Mouse (Mus musculus) embryo, embryonic 11.5 days (tissue): ENCODE results near the gene Iscu.
"Not testable (repeated sequence)": the region's sequence is repeated elsewhere in the genome, so short reads cannot be mapped to it uniquely, and the experiment has no call there.

Source experiments
- DNase-seq: peaks from one replicate; pipeline ENCODE4 v3.0.0-alpha.2; 2012; ENCODE audit warnings: low read depth, low spot score

The Iscu gene

DNA sequence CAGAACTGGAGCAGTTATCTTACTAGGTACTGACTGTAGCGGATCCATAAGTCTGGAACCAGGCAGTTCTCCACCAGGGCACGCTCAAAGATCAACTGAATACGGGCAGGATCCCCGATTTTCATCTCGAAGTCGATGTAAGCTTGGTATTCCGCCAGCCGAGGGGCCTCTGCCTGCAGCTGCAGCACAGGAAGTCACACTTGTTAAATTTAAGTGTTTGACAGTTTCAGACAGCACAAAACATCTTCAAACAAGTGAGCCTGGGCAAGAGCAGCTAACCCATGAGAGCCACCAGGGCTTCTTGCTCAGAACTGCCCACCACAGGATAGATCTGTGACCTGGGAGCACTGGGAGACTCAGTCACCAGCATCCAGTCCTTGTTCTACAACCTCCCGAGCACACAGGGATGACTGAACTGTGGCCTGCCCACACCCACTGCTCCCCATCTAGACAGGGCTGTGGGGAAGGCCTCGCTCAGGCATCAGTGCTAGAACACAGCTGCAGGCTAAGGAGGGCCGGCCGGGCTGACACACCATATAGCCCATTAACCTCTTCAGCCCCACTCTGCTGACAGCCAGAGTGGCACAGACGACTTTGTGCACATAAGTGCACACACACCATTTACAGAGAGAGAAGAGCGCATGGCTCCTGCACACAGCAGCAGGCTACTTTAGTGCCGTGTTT, 17.1 kb upstream of the Iscu start:
- no peak for DNase-seq

DNA sequence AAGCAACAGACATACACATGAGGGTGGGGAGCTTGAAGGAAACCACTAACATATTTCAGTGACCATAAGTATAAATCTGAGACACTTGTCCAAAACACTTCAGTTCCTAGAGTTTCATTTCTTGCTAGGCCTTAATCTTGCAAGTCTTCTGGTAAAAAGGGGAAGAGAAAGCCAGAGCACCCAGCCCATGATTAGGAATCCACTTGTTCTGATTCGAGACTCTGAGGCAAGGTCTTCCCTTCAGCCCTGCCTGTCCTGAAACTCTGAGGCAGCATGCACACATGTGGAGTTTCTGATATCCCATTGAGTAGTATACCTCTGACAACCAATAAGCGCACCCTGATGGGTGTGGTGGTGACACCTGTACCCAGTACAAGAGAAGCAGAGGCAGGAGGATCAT, 11.0 kb upstream of the Iscu start:
- no peak for DNase-seq

DNA sequence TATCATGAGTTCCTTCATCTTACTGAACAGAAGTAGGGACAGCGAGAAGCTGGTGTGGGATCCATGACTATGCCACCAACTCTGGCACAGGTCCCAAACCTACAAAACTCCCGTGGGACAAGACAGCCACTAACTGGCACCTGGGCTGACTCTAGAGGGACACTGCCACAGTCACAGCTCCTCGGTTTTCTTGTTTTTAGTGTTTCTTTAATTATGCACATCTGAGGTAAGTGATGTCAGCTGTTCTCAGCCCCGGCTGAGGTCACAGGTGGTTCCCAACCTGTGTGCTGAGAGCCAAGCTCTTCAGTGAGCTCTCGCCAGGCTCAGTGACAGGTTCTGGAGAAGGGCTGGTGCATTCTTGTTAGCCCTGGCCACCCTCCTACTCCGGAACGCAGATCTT, 8.1 kb upstream of the Iscu start:
- DNase-seq: no peak

DNA sequence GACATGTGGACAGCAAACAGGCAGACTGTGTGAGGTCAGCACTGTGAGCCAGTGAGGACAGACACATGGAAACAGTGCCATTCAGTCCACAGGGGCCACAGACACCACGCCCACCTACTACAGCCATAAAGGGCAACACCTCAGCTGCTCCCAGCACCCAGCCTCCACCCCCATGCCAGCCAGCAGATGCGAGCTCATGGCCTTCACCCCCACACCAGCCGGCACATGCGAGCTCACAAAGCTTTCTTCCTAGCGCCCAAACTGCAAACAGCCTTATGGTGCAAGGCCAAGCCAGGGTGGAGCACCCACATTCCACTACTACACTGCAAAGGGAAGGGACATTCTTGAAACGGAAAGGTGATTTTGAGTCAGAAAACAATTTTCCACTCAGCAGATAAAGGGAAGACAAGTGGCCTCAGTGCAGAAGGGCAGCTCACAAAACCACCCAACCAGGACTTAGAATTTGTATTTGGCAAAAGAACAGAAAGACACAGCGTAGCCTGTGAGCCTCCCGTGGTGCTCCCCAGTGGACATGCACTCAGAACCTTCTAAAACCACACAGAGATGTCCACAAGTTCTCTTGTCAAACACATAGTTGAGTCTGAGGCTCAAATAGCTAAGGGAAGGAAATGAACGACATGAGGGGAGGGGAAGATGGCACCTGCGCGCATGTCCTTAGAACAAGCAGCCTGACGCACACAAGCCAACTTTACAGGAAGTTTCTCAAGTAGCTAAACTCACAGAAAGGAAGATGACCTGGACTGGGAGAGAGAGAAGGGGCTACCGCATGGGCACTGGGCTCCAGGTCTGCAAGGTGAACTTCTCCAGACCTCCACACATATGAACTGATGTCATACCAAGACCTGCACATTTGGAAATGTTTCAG, 6.7 kb upstream of the Iscu start:
- no peak for DNase-seq

DNA sequence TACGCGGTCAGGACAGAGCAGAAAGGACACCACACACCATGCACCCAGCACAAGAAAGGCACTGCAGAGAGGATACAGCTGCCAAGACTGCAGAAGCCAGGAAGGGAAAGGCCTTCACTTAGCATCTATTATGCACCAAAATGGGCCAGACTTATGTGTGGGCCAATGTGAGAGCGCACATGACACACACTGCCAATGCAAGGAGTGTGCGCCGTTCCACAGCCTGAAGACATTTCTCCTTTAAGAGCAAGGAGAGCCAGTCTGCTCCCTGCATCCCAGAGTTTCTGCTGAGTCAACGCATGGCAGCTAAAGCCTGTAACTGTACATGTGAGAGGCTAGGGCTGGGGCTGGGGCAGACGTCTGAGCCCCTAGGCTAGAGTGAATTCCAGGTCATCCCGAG, 3.7 kb upstream of the Iscu start:
- DNase-seq: no peak

DNA sequence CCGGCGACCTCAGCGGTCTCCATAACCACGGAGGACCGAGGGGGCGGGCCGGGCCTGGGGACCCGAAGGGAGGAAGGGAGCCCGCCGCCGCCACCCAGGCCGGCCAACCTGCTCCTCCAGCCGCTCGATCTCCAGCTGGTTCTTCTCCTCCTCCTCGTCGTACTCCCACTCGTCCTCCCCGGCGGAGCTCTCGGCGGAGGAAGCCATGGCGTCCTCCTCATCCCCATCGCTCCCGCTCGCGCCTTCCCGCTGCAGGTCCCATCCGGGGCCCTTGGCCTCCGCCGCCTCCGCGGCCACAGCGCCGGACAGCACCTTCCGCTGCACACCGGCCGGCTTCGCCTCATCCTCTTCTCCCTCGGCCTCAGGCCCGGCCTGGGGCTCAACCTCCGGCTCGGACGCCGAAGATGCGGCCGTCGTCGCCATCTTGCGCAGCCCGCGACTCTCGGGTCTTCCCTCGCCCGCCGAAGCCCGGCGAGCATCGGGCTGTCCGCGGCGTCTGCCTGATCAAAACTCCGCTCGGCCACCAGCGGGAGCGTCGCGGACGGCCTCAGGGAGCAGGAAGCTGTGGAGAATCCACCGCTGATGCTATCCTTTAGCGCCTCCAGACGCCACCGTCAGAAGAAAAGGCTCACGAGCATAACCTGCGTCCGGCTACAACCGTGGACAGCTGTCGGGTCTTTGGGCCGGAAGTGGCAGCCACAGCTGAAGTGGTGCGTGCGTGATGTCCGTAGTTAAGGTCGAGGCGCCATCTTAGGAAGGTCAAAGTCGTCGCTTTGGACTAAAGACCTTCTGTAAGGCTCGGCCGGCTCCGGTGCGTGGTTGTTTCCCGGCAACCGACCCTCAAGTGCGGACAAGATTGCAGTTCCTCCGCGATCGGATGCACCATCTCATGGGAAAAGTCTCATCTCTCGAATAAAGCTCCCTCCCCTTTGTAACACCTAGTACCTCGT, 1.1 kb upstream of the Iscu start:
- peak; percentile 76 for DNase-seq

DNA sequence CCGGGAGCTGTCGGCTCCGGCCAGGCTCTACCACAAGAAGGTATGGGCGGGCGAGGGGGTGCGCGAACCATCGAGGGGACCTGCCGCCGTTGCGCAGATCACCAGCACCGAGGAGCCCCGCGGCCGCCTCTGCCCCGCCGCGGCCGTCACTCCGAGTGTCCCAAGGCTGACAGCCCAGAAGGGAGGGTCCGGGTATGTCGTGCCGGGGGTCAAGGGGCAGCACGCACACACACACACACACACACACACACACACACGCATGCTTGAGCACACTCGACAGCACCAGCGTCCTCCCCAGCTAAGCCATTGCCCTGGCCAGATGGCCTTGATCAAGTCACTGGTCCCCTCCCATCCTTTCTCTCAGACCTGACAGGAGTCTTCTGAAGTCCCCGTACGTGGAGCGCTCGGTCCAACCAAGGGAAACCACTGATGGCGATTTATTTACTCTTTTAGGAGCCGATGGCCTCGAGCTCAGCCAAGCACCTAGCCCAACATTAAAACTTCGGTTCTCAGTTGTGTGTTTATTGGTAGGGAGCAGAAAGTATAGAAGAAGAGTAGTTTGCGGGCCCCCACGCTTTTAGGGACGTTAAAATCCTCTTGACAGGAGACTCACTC, 464 bp downstream of the Iscu start:
- no peak for DNase-seq

DNA sequence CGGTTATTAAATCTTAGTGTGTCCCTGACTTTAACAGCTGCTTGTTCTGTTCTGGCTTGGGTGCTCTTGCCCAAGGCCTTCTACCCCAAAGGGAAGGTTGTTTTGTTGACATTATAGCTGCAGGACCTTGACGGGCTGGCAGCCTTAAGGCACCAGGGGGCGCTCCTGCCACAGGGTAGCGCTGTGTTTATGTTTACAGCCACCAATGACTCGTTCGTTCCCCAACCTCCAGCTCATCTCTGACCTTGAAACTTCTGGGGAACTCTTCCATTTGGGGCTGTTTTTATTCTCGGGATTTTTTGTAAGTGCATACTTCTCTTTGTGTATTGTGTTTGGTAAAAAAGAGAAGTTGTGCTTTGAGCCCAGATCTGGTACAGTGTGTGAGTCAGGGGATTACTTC, 1.1 kb downstream of the Iscu start:
- DNase-seq: peak; percentile 75

DNA sequence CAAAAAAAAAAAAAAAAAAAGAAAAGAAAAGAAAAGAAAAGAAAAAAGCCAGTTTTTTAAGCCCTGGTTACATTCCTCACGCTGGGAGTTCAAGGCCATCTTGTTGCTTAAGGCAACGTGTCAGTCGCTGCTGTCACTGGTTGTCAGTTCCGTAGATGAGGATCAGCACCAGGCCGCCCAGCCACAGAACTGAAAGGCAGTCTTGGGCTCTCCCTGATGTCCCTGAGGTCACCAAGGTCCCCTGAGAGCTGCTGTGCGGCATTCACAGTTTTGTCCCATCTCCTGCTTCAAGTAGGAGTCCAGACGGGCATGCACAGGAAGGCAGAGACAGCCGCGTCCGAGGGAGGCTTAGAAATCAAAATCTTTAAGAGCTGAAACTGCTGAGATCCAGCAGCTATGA, 3.0 kb downstream of the Iscu start:
- DNase-seq: no peak

DNA sequence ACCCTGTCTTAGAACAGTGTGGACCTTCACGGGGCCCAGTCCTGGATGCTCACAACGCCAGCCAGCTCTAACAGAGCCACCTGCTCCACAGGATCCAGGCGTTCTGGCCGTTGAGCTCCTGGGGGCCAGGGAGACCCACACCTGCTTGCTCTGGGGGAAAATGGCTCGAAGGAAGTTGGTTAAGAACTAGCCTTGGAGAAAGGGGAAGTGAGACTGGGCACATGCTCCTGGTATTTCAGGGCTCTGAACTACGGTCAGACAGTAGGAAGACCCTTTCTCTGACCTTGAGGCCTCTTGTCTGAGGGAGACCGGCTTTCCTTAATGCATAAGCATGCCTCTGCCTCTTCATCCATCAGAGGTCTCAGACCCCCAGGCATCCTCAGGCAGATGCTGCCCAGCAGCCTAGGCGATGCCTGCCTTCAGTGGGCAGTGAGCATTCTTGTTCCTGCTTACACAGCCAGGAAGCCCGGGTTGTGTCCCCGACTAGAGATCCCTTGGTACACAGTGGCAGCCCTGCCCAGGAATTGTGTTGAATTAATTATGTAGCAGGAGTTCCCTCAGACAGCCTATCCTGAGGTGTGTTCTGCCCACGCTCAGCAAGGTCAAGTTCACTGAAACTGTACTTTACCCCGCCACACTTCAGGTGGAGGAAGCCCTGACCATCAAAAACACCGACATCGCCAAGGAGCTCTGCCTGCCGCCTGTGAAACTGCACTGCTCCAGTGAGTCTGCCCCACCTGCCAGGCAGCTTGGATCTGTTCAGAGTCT, 3.8 kb downstream of the Iscu start:
- DNase-seq: no peak

DNA sequence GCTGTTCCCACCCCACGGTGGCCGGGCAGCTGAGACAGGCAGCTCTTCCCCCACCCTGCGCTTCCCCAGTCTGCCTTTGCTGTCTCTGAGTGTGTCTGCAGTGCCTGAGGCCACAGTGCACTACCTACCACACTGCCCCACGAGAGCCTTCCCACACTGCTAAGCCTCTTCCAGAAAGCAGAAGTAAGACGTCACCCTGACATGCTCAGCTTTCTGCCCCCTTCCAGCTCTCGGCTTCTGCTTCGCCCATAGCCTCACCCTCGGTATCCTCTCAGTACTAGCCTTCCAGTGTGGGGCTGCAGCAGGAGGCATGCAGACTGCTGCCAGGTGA, 4.3 kb downstream of the Iscu start:
- no peak for DNase-seq

DNA sequence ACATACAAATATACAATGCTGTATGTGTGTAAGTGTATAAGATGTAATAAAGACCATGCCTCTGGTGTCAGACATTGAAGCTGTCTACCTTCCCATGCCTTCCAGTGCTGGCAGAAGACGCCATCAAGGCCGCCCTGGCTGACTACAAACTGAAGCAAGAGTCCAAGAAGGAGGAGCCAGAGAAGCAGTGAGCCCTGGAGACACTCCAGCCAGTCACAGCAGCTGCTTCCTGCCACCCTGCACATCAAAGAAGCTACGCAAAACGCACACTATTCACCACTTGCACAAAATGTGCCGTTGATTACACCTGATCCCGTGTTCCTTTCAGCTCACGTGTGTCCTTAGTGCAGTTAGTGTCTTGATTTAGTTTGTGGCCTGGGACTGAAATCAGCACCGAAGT, 5.2 kb downstream of the Iscu start:
- DNase-seq: not testable (repeated sequence)

DNA sequence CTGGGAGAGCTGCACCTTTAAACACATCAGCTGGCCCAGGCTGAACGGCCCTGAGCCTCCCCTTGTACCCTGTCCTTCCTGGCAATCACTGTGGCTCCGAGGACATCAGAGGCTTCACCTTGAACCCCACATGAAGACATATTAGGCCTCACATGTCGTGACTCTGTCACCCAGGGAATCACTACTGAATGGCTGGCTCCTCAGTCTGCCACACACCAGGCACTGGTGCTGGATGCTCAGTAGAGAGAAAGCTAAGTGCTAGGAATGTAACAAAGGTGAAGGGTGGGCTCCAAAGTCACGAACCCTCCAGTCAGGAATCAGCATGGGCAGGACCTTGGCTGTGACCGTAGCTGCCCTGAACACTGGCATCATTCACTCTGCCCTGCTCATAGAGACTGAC, 7.0 kb downstream of the Iscu start:
- no peak for DNase-seq

DNA sequence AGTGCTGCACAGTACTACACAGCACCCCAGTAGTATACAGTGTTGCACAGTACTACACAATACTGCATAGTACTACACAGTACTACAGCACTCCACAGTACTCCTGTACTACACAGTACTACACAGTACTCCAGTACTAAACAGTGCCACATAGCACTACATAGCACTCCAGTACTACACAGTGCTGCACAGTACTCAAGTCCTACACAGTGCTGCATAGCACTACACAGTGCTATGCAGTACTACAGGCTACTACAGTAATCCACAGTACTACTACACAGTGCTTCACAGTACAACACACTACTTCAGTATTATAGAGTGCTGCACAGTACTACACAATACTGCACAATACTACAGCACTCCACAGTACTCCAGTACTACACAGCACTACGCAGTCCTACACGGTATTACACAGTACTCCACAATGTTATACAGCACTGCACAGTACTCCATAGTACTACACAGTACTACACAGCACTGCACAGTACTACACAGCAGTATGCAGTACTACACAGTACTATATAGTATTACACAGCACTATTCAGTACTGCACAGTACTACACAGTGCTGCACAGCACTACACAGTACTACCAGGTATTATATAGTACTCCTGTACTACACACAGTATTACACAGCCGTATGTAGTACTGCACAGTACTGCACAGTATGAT, 7.7 kb downstream of the Iscu start:
- DNase-seq: no peak

DNA sequence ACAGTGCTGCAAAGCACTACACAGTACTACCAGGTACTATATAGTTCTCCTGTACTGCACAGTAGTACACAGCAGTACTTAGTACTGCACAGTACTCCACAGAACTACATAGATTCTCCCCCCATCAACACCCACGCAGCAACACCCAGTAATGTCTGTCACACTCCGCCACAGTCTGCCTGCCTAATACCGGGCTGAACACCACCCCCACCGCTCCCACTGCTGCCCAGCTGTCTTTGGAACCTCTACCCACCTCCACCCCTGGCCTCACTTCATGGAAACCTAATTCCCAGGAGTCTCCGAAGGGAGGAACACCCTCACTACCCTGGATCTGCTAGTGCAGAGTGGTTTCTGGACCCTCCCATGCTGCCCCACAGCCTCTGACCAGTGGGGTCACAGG, 8.2 kb downstream of the Iscu start:
- DNase-seq: no peak

DNA sequence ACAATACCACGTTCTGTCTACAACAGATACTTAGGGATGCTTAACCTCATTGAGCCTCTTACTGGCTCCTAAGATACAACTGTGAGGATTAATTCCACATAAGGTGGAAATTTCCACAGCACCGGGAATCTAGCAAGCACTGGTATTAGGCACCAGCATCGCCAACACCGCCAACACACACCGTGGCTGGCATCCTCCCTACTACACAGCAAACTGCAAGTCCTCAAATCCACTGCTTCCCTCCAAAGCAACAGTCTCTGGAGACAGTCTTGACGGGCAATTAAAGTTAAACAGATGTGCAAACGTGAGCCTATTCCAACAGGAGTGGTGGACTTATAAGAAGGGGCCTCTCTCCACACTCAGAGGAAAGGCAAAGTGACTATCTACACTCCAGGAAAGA, 8.7 kb downstream of the Iscu start:
- DNase-seq: no peak

DNA sequence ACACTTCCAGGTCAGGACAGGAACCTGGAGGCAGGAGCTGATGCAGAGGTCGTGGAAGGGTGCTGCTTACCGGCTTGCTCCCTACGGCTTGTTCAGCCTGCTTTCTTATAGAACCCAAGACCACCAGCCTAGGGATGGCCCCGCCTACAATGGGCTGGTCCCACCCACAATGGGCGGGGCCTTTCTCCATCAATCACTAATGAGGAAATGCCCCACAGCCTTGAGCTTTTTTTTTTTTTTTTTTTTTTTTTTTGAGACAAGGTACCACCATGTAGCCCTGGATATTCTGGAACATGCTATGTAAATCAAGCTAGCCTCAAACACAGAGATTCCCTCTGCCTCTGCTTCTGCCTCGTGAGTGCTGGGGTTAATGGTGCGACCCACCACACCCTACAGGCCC, 9.3 kb downstream of the Iscu start:
- no peak for DNase-seq

DNA sequence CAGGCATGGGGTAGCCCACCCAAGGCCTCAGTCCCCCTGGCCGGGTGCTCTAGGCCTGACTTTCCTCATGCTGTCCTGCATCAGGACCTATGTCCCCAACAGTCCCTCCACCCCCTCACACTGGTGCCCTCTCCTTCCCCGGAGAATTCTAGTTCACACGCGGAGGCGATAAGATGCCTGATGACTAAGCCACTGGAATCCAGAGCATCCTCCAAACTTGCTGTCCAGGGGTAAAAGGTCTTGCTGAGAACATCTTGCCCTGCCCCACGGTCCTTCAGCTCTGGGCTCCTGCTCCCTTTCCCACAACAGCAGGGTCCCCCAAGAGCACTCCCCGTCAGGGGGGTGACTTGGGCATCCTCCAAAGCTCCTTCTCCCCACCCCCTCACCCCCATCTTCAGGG, 10.1 kb downstream of the Iscu start:
- no peak for DNase-seq

DNA sequence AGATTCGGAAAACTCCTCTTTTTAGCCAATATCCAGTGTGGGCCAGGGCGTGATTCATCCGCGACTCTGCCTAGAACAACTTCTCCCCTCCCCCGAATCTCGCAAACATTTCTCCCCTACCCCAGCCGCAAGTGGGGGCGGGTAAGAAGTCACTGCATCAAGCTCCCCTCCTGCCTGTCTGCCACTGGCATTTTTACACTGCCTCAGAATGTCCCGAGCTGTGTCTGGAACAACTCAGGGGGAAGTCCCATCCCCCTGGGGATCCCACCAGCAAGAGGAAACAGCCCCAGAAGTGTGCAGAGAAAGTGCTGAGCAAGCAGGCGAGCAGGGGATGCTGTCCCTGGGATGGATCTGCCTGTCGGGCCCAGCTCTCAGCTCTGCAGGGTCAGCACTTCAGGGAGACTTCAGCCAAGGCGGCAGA, 11.0 kb downstream of the Iscu start:
- no peak for DNase-seq

DNA sequence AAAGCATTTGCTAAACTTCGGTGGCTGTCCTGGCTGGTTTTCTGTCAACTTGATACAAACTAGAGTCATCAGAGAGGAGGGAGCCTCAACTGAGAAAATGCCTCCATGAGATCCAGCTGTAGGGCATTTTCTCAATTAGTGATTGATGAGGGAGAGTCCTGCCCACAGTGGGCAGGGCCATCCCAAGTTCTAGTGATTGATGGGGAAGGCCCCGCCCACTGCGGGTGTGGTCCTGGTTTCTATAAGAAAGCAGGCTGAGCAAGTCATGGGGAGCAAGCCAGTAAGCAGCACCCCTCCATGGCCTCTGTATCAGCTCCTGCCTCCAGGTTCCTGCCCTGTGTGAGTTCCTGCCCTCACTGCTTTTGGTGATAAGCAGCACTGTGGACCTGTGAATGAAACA, 11.6 kb downstream of the Iscu start:
- DNase-seq: not testable (repeated sequence)

DNA sequence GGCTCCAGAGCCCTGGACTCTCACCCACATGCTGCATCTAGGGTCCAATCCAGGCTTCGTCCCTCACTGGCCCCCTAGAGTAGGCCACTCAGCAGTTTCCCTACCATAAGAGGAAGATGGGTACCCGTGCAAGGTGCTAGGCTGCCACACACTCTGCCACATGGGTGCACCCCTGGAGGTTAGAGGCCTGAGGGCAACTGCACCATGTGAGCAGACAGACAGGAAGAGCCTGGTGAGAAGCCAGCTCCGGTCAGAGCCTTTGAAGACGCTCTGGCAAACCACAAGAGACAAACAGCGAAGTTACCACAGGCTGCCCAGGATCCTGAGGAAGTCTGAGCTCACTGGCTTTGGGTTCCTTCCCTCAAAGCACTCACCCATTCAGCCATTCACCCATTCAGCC, 14.4 kb downstream of the Iscu start:
- no peak for DNase-seq
